Mouse (Mus musculus) G1E (cell line): ENCODE measurements around the gene Ibsp. TPM values are rescaled to one million over a fixed set of nuclear protein-coding genes. Genes with fewer than 3 reads are reported as not detected.

Source experiments
- ATAC-seq: 2 replicates; pipeline ENCODE4 v1.8.0; 2016; ENCODE audit warnings: mild to moderate bottlenecking; ENCODE audit not compliant: insufficient number of reproducible peaks, poor library complexity, low FRiP score, severe bottlenecking; ENCODE audit errors: extremely low read depth
- DNase-seq: peaks from one replicate; pipeline ENCODE4 v3.0.0; 2012; ENCODE audit warnings: low spot score
- H3K27me3 ChIP-seq: 2 replicates; pipeline ENCODE4 v1.6.1; 2012; ENCODE audit warnings: mild to moderate bottlenecking, low read length, inconsistent platforms; ENCODE audit not compliant: insufficient read depth
- H3K36me3 ChIP-seq: replicated peaks from 2 replicates; pipeline ENCODE3; 2012; ENCODE audit warnings: mild to moderate bottlenecking, inconsistent platforms
- H3K4me1 ChIP-seq: 2 replicates; pipeline ENCODE4 v1.6.1; 2012; ENCODE audit warnings: low read depth, low read length, inconsistent platforms, mixed read lengths; ENCODE audit not compliant: insufficient read depth
- H3K4me3 ChIP-seq: 2 replicates; pipeline ENCODE4 v1.5.1; 2012; ENCODE audit warnings: low read depth, mild to moderate bottlenecking, inconsistent platforms, low read length, moderate library complexity, mixed read lengths
- H3K9me3 ChIP-seq: replicated peaks from 2 replicates; pipeline ENCODE4 v1.6.1; 2012; ENCODE audit warnings: inconsistent platforms
- CTCF ChIP-seq: IDR thresholded peaks from 2 replicates; pipeline ENCODE4 v1.5.1; 2012; ENCODE audit warnings: low read depth, low read length, inconsistent platforms, mixed read lengths
- GATA1 ChIP-seq: IDR thresholded peaks from 2 replicates; pipeline ENCODE4 v1.6.1; 2012; ENCODE audit warnings: borderline replicate concordance, low read length, inconsistent platforms, mixed read lengths
- GATA2 ChIP-seq: IDR thresholded peaks from 2 replicates; pipeline ENCODE4 v1.6.1; 2012; ENCODE audit warnings: low read depth, low read length, inconsistent platforms, borderline replicate concordance
- POLR2AphosphoS5 ChIP-seq: IDR thresholded peaks from 2 replicates; pipeline ENCODE4 v1.6.1; 2012; ENCODE audit warnings: low read depth, low read length, inconsistent platforms; ENCODE audit not compliant: insufficient replicate concordance
- TAL1 ChIP-seq: conservative IDR thresholded peaks from 2 replicates; pipeline ENCODE4 v1.6.1; 2012; ENCODE audit warnings: low read depth, low read length, inconsistent platforms, mixed read lengths
- polyA plus RNA-seq: library from polyadenylated mRNA; stranded (reverse); fragments of >175 nt; gene quantifications from 2 replicates; pipeline ENCODE4 v1.2.3, GENCODE M21; 2012
- total RNA-seq, 2 experiments: library from RNA; stranded (forward) in 1 of 2; stranded (reverse) in 1 of 2; fragments of 200-1000 nt in 1 of 2; fragments of >200 nt in 1 of 2; fragmentation: Nextera tagmentation in 1 of 2; gene quantifications; 2 replicates each; pipeline ENCODE4 v1.2.3; 2014 to 2017

Gene Ibsp
- total and polyA plus RNA-seq, 3 experiments: 0.16 TPM; not detected in 2

DNA sequence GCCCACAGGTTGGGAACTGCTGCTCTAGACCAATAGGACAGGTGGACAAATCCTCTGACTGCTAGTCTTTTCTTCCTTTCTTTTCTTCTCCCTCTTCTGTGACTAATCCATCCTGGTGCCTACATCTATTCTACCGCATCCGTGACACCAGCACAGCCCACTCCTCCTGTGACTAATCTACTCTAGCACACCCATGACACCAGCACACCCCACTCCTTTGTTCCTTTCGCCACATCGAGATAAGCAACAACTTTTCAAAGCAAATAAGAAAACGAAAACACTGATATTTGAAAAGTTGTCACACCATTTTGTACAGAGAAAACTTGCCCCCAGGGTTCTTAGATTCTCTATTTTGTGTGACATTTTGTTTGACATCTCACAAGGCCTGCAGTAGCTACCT, 31.1 kb downstream of the Ibsp start:
- no peak for TF ChIP-seq CTCF
- no peak for TF ChIP-seq TAL1
- TF ChIP-seq GATA1: no peak
- TF ChIP-seq POLR2AphosphoS5: no peak
- no peaks in the 10 kb centered on the region for H3K27me3 ChIP-seq
- no peak for ATAC-seq
- H3K9me3 ChIP-seq: peaks cover 47% of the 10 kb centered on the region
- no peaks in the 10 kb centered on the region for H3K36me3 ChIP-seq
- H3K4me3 ChIP-seq: no peak overlapping the region
- H3K4me1 ChIP-seq: no peaks in the 10 kb centered on the region
- no peak for DNase-seq

DNA sequence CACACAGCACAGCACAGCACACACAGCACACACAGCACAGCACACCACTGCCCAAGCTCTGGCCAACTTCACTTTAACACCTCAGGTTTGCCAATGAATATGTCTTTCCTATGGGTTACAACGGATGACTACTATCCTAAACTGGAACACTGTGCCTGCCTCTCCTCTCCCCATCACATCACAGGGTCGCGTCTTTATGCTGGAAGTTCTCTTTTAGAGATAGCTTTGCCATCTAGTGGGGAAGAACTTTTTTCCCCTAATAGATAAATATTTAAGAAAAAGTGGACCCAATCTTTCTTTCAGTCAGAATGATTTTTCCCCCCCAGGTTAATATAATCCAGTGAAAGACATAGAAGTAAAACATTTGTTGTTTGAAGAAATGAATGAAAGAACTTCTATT, 33.3 kb downstream of the Ibsp start:
- Histone ChIP-seq H3K27me3 (no peaks in the 10 kb centered on the region), H3K9me3 (peaks cover 58% of the 10 kb centered on the region), H3K4me1 (no peaks in the 10 kb centered on the region), H3K4me3 (no peak overlapping the region), H3K36me3 (no peaks in the 10 kb centered on the region)
- TF ChIP-seq TAL1 (no peak), GATA2 (no peak)
- no peak for ATAC-seq
- DNase-seq: no peak

DNA sequence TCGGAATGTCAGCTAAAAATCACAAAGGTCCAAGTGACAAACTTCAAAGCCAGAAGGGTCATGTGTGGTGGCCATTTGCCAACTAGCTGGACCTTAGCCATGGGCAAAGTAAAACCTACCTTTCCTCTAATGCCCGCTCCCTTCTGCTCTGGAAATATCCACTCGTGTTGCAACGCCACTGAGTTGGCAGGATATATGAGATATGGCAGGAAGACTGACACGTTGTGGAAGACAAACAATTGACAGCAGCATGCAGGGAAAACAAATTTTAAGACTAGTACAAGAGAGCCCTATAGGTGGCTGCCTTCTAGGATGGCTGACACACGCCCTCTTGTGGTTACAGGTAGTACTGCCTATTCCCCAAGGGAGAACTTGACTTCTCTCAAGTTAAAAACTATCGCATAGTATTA, 34.3 kb downstream of the Ibsp start:
- H3K36me3 ChIP-seq: no peaks in the 10 kb centered on the region
- no peaks in the 10 kb centered on the region for H3K4me1 ChIP-seq
- ATAC-seq (no peak), DNase-seq (no peak)
- no peak overlapping the region for H3K4me3 ChIP-seq
- no peak for TF ChIP-seq POLR2AphosphoS5
- TF ChIP-seq CTCF: 0 out of 2 replicates have a peak, but pooled peaks have one; percentile 15
- peaks cover 59% of the 10 kb centered on the region for H3K9me3 ChIP-seq
- H3K27me3 ChIP-seq: no peaks in the 10 kb centered on the region

DNA sequence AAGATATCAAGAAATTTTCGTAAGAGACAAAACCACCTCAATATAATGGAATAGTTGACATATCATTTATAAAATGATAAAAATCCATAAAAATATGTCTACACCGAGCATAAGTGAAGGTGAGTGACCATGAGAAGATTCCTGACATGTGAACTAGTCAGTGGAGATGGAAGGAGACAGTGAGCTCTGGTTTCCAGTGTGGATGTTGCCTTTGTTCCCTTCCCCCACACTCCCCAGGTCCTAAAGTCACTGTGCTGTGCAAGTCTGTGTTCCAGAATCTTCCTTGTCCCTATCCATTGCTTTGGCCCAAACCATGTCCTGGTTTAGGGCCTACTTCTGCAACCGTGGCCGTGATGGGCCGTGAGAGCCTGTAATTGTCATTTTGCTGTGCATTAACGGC, 34.7 kb downstream of the Ibsp start:
- no peaks in the 10 kb centered on the region for H3K27me3 ChIP-seq
- TF ChIP-seq POLR2AphosphoS5 (no peak), TAL1 (no peak), CTCF (no peak), GATA1 (no peak), GATA2 (no peak)
- H3K4me1 ChIP-seq: no peaks in the 10 kb centered on the region
- H3K4me3 ChIP-seq: no peak overlapping the region
- peaks cover 55% of the 10 kb centered on the region for H3K9me3 ChIP-seq
- no peaks in the 10 kb centered on the region for H3K36me3 ChIP-seq
- DNase-seq (no peak), ATAC-seq (no peak)

DNA sequence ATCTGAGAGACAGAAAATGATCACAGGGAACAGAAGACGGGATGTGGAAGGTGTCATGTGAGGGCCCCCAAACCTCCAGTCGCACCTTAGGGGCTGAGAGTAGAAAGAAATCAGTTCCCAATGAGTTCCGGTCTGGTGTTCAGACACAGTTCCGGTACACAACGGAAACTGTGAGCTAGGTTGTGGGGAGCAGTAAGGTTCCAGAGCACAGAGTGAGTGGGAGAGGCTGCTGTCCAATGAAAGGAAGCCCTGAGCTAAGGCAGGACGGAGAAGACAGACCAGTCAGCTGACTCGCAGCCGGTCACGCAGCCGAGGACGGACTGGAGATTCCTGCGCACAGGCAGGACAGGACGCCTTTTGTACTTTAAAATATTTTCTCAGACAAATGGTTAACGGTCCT, 35.5 kb downstream of the Ibsp start:
- Histone ChIP-seq H3K36me3 (no peaks in the 10 kb centered on the region), H3K4me3 (no peak overlapping the region), H3K27me3 (no peaks in the 10 kb centered on the region), H3K9me3 (peaks cover 59% of the 10 kb centered on the region), H3K4me1 (no peaks in the 10 kb centered on the region)
- TF ChIP-seq GATA2 (no peak), CTCF (no peak), TAL1 (no peak), POLR2AphosphoS5 (no peak), GATA1 (no peak)
- DNase-seq (no peak), ATAC-seq (no peak)

DNA sequence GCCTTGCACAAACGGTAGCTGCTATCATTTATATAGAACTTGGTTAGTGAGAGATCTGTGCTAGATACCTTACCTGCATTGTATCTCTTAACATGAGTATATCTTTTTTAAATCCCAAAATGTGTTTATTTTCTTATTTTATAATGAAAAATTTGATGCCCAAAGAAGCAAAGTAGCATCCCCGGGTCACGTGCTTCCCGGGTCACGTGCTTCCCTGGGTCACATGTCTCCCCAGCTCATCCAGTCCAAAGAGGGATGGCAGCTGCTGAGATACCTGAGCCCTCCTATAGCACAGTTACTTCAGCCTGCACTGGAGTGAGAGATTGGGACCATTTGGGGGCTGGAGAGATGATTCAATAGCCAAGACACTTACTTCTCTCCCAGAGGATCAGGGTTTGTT, 37.0 kb downstream of the Ibsp start:
- ATAC-seq (no peak), DNase-seq (no peak)
- no peak overlapping the region for H3K4me3 ChIP-seq
- no peaks in the 10 kb centered on the region for H3K27me3 ChIP-seq
- peaks cover 58% of the 10 kb centered on the region for H3K9me3 ChIP-seq
- no peaks in the 10 kb centered on the region for H3K4me1 ChIP-seq
- no peaks in the 10 kb centered on the region for H3K36me3 ChIP-seq
- TF ChIP-seq GATA1: no peak

DNA sequence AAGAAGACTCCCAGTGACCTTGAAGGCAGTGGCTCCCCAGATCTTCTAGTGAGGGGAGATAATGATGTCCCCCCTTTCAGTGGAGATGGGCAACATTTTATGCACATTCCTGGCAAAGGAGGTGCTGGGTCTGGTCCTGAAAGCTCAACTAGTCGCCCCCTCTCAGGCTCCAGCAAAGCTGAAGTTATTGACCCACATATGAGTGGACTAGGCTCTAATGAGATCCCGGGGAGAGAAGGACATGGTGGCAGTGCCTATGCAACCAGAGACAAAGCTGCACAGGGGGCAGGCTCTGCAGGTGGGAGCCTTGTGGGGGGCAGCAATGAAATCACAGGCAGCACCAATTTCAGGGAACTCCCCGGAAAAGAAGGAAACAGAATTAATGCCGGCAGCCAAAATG, 38.5 kb downstream of the Ibsp start:
- Histone ChIP-seq H3K27me3 (no peaks in the 10 kb centered on the region), H3K4me1 (no peaks in the 10 kb centered on the region), H3K36me3 (no peaks in the 10 kb centered on the region), H3K9me3 (peaks cover 53% of the 10 kb centered on the region), H3K4me3 (no peak overlapping the region)
- DNase-seq: no peak
- no peak for TF ChIP-seq POLR2AphosphoS5
- TF ChIP-seq CTCF: no peak
- TF ChIP-seq GATA1: no peak
- TF ChIP-seq GATA2: no peak
- no peak for TF ChIP-seq TAL1
- ATAC-seq: no peak
